Mouse (Mus musculus): Measurements from ENCODE around the gene Orai1. TPM values are rescaled to one million over a fixed set of nuclear protein-coding genes. Genes with fewer than 3 reads are reported as not detected.

Gene Orai1
- polyA plus RNA-seq, 1 experiment from 2014 or later = 13.0 TPM

- WGBS = 64% methylated on average over 11 of the region's 11 CpGs
- Histone ChIP-seq H3K27ac (ENCODE audit: low read depth, low read length) (no peak overlapping the region), H3K9me3 (ENCODE audit: control insufficient read depth, low read length) (no peaks in the 10 kb centered on the region), H3K4me1 (ENCODE audit: control insufficient read depth, insufficient read depth, low read length) (no peaks in the 10 kb centered on the region), H3K4me2 (ENCODE audit: low read depth, low read length) (no peak overlapping the region), H3K9ac (replicated peaks; ENCODE audit: low read depth, low read length) (no peak overlapping the region), H3K27me3 (ENCODE audit: control insufficient read depth, insufficient read depth, low read length) (no peaks in the 10 kb centered on the region), H3K36me3 (ENCODE audit: control insufficient read depth, insufficient read depth, low read length) (no peaks in the 10 kb centered on the region), H3K4me3 (ENCODE audit: low read depth, low read length) (no peak overlapping the region)
- ATAC-seq (ENCODE audit: low read depth) = no peak
Observed at GRCm38 (mm10) chr5:123009873-123010272, 5.0 kb upstream of the Orai1 start.

DNA sequence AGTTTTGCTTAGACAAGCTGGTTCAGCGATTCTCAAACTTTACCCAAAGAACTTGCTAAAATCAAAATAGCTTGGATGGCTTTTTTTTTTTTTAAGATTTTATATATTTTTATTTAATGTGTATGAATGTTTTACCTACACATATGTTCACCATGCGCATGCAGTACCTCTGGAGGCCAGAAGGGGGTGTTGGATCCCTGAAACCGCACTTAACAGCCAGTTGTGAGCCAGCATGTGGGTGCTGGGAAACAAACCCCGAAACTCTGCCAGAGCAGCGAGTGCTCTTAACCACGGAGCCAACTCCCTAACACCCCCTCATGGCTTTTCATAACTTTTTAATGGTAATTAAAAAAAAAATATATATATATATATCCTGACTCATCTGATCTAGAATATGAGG is 4.1 kb upstream of the Orai1 start:
- 93% methylated on average over 6 of the region's 6 CpGs for WGBS
- Histone ChIP-seq H3K4me2 (ENCODE audit: low read depth, low read length) (no peak overlapping the region), H3K9ac (replicated peaks; ENCODE audit: low read depth, low read length) (no peak overlapping the region), H3K27me3 (ENCODE audit: control insufficient read depth, insufficient read depth, low read length) (no peaks in the 10 kb centered on the region), H3K4me3 (ENCODE audit: low read depth, low read length) (no peak overlapping the region), H3K9me3 (ENCODE audit: control insufficient read depth, low read length) (no peaks in the 10 kb centered on the region), H3K27ac (ENCODE audit: low read depth, low read length) (no peak overlapping the region), H3K4me1 (ENCODE audit: control insufficient read depth, insufficient read depth, low read length) (0 out of 2 replicates have a peak, but pooled peaks cover 2% of the 10 kb centered on the region), H3K36me3 (ENCODE audit: control insufficient read depth, insufficient read depth, low read length) (no peaks in the 10 kb centered on the region)
- ATAC-seq (ENCODE audit: low read depth) = no peak

- 93% methylated on average over 9 of the region's 9 CpGs for WGBS
- no peaks in the 10 kb centered on the region for H3K9me3 ChIP-seq (ENCODE audit: control insufficient read depth, low read length)
- ATAC-seq (ENCODE audit: low read depth) = no peak
- peaks cover 5% of the 10 kb centered on the region; the same call in 1 of the 2 replicates for H3K4me1 ChIP-seq (ENCODE audit: control insufficient read depth, insufficient read depth, low read length)
- no peak overlapping the region for H3K4me3 ChIP-seq (ENCODE audit: low read depth, low read length)
- H3K27ac ChIP-seq (ENCODE audit: low read depth, low read length) = no peak overlapping the region
- no peaks in the 10 kb centered on the region for H3K36me3 ChIP-seq (ENCODE audit: control insufficient read depth, insufficient read depth, low read length)
- H3K9ac ChIP-seq (replicated peaks; ENCODE audit: low read depth, low read length) = no peak overlapping the region
- H3K27me3 ChIP-seq (ENCODE audit: control insufficient read depth, insufficient read depth, low read length) = no peaks in the 10 kb centered on the region
- H3K4me2 ChIP-seq (ENCODE audit: low read depth, low read length) = no peak overlapping the region
Observed at GRCm38 (mm10) chr5:123011705-123012104, 3.2 kb upstream of the Orai1 start.

- WGBS = 62% methylated on average over 9 of the region's 9 CpGs
- Histone ChIP-seq H3K4me2 (ENCODE audit: low read depth, low read length) (no peak overlapping the region), H3K4me1 (ENCODE audit: control insufficient read depth, insufficient read depth, low read length) (peaks cover 9% of the 10 kb centered on the region; the same call in 1 of the 2 replicates), H3K9ac (replicated peaks; ENCODE audit: low read depth, low read length) (no peak overlapping the region), H3K4me3 (ENCODE audit: low read depth, low read length) (no peak overlapping the region), H3K36me3 (ENCODE audit: control insufficient read depth, insufficient read depth, low read length) (no peaks in the 10 kb centered on the region), H3K9me3 (ENCODE audit: control insufficient read depth, low read length) (no peaks in the 10 kb centered on the region), H3K27ac (ENCODE audit: low read depth, low read length) (no peak overlapping the region), H3K27me3 (ENCODE audit: control insufficient read depth, insufficient read depth, low read length) (no peaks in the 10 kb centered on the region)
- no peak for ATAC-seq (ENCODE audit: low read depth)
Observed at GRCm38 (mm10) chr5:123013599-123014315, 1.1 kb upstream of the Orai1 start.

- H3K27me3 ChIP-seq (ENCODE audit: control insufficient read depth, insufficient read depth, low read length) = no peaks in the 10 kb centered on the region
- H3K4me2 ChIP-seq (ENCODE audit: low read depth, low read length) = peak overlapping the region; percentile 49
- no peaks in the 10 kb centered on the region for H3K9me3 ChIP-seq (ENCODE audit: control insufficient read depth, low read length)
- no peak overlapping the region for H3K27ac ChIP-seq (ENCODE audit: low read depth, low read length)
- peak overlapping the region; percentile 60 for H3K4me3 ChIP-seq (ENCODE audit: low read depth, low read length)
- no peak for ATAC-seq (ENCODE audit: low read depth)
- no peaks in the 10 kb centered on the region for H3K36me3 ChIP-seq (ENCODE audit: control insufficient read depth, insufficient read depth, low read length)
- WGBS = 25% methylated on average over 8 of the region's 8 CpGs
- peak overlapping the region; percentile 50; the same call in 1 of the 2 replicates for H3K9ac ChIP-seq (replicated peaks; ENCODE audit: low read depth, low read length)
- H3K4me1 ChIP-seq (ENCODE audit: control insufficient read depth, insufficient read depth, low read length) = peaks cover 15% of the 10 kb centered on the region; the same call in 1 of the 2 replicates
Observed at GRCm38 (mm10) chr5:123015915-123016314, 1.0 kb downstream of the Orai1 start.

DNA sequence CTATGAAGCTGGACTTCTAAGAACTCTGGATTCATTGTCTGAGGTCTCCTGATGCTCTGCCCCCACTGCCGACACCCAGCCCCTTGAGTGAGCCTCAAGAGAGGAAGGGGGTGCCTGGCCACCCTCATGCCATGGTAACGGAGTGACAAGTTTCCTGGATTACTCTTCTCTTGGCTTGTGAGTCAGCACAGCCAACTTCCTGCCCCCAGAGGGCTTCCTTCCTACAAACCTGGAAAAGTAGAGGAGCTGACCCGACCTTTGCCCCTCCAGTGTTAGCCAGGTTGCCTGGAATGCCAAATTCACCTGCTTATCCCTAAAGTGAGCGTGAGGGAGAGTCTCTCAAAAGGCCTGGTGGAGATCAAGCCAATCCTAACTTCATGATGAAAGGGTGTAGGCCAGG is 2.6 kb downstream of the Orai1 start:
- Histone ChIP-seq H3K9ac (replicated peaks; ENCODE audit: low read depth, low read length) (no peak overlapping the region), H3K27me3 (ENCODE audit: control insufficient read depth, insufficient read depth, low read length) (no peaks in the 10 kb centered on the region), H3K4me1 (ENCODE audit: control insufficient read depth, insufficient read depth, low read length) (peaks cover 15% of the 10 kb centered on the region; the same call in 1 of the 2 replicates), H3K27ac (ENCODE audit: low read depth, low read length) (no peak overlapping the region), H3K9me3 (ENCODE audit: control insufficient read depth, low read length) (no peaks in the 10 kb centered on the region), H3K36me3 (ENCODE audit: control insufficient read depth, insufficient read depth, low read length) (no peaks in the 10 kb centered on the region), H3K4me2 (ENCODE audit: low read depth, low read length) (no peak overlapping the region), H3K4me3 (ENCODE audit: low read depth, low read length) (no peak overlapping the region)
- ATAC-seq (ENCODE audit: low read depth) = no peak
- 91% methylated on average over 4 of the region's 4 CpGs for WGBS

DNA sequence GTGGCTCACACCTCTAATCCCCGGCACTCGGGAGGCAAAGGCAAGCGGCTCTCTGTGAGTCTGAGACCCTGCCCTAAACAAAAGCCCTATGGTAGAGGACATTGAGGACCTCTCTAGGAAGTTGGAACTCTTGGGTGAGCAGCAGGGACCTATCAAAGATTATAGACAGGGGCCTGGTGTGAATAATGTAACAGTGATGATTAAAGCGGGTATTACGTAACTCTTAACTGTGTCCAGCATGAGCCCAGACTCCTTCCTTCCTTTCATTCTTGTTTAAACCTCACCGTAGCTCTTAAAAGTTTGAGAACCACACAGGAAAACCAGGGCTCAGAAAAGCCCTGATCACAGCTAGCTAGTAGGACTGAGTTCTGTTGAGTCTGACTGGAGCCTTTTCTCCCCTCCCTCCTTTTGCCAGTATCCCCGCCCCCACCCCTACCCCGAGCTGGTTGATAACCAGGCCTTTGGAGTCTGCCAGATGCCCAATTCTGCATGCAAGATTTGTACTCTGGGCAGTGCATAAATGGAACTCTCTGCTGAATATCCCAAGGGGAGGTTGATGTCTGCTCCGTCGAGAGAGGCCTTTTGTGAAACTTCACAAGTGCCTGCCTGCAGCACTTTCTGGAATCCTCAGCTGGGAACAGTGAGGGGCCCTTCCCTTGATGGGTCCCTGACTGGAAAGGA is 4.6 kb downstream of the Orai1 start:
- no peaks in the 10 kb centered on the region for H3K27me3 ChIP-seq (ENCODE audit: control insufficient read depth, insufficient read depth, low read length)
- H3K4me1 ChIP-seq (ENCODE audit: control insufficient read depth, insufficient read depth, low read length) = peaks cover 15% of the 10 kb centered on the region; the same call in 1 of the 2 replicates
- no peaks in the 10 kb centered on the region for H3K36me3 ChIP-seq (ENCODE audit: control insufficient read depth, insufficient read depth, low read length)
- no peak overlapping the region for H3K4me2 ChIP-seq (ENCODE audit: low read depth, low read length)
- WGBS = 53% methylated on average over 10 of the region's 10 CpGs
- no peaks in the 10 kb centered on the region for H3K9me3 ChIP-seq (ENCODE audit: control insufficient read depth, low read length)
- ATAC-seq (ENCODE audit: low read depth) = no peak
- no peak overlapping the region for H3K4me3 ChIP-seq (ENCODE audit: low read depth, low read length)
- H3K27ac ChIP-seq (ENCODE audit: low read depth, low read length) = peak overlapping the region; percentile 62
- H3K9ac ChIP-seq (replicated peaks; ENCODE audit: low read depth, low read length) = no peak overlapping the region

DNA sequence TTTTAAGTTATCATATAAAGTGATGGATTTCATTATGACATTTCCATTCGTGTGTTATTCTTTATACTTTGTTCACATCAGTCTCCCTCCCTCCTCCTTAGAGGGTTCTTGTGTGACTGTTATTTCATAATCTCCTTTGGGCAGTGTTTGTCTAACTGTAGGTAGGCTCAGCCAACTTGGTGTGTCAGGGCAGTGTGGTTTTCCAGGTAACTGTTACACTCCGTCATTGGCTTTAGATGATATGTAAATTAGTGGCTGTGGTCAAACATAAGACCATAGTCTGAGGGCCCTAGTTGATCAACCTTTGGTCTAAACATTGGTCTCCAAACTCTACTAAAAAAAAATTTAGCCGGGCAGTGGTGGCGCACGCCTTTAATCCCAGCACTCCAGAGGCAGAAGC is 5.6 kb downstream of the Orai1 start:
- no peaks in the 10 kb centered on the region for H3K27me3 ChIP-seq (ENCODE audit: control insufficient read depth, insufficient read depth, low read length)
- 91% methylated on average over 5 of the region's 5 CpGs for WGBS
- no peak overlapping the region for H3K9ac ChIP-seq (replicated peaks; ENCODE audit: low read depth, low read length)
- H3K36me3 ChIP-seq (ENCODE audit: control insufficient read depth, insufficient read depth, low read length) = no peaks in the 10 kb centered on the region
- no peak for ATAC-seq (ENCODE audit: low read depth)
- H3K9me3 ChIP-seq (ENCODE audit: control insufficient read depth, low read length) = no peaks in the 10 kb centered on the region
- no peak overlapping the region for H3K4me3 ChIP-seq (ENCODE audit: low read depth, low read length)
- peaks cover 15% of the 10 kb centered on the region; the same call in 1 of the 2 replicates for H3K4me1 ChIP-seq (ENCODE audit: control insufficient read depth, insufficient read depth, low read length)
- H3K27ac ChIP-seq (ENCODE audit: low read depth, low read length) = no peak overlapping the region
- H3K4me2 ChIP-seq (ENCODE audit: low read depth, low read length) = no peak overlapping the region

- Histone ChIP-seq H3K9me3 (ENCODE audit: control insufficient read depth, low read length) (no peaks in the 10 kb centered on the region), H3K4me1 (ENCODE audit: control insufficient read depth, insufficient read depth, low read length) (peaks cover 10% of the 10 kb centered on the region; the same call in 1 of the 2 replicates), H3K9ac (replicated peaks; ENCODE audit: low read depth, low read length) (no peak overlapping the region), H3K36me3 (ENCODE audit: control insufficient read depth, insufficient read depth, low read length) (no peaks in the 10 kb centered on the region), H3K4me3 (ENCODE audit: low read depth, low read length) (no peak overlapping the region), H3K27me3 (ENCODE audit: control insufficient read depth, insufficient read depth, low read length) (no peaks in the 10 kb centered on the region), H3K4me2 (ENCODE audit: low read depth, low read length) (no peak overlapping the region), H3K27ac (ENCODE audit: low read depth, low read length) (no peak overlapping the region)
- WGBS = 89% methylated on average over 7 of the region's 7 CpGs
- ATAC-seq (ENCODE audit: low read depth) = no peak
Observed at GRCm38 (mm10) chr5:123021438-123021837, 6.6 kb downstream of the Orai1 start.
